Mouse (Mus musculus) stomach, postnatal 0 days (tissue): ENCODE data around the gene Zbtb9. TPM values are rescaled to one million over a fixed set of nuclear protein-coding genes. Genes with fewer than 3 reads are reported as not detected.

Experiments used
- ATAC-seq: fragments of 200-750 bp; cut with Nextera tagmentation; 2 replicates; pipeline ENCODE4 v1.8.0; 2017; ENCODE audit not compliant: low FRiP score, low TSS enrichment
- DNase-seq: peaks from one replicate; pipeline ENCODE4 v3.0.0-alpha.2; 2016; ENCODE audit warnings: low spot score
- H3K27ac ChIP-seq: fragments of 300-500 bp; sonication (generic); replicated peaks from 2 replicates; pipeline ENCODE4 v1.5.1; 2014; ENCODE audit warnings: mild to moderate bottlenecking, control low read depth
- H3K27me3 ChIP-seq: fragments of 300-500 bp; sonication (generic); 2 replicates; pipeline ENCODE4 v1.6.1; 2014; ENCODE audit warnings: low read length; ENCODE audit not compliant: control insufficient read depth, insufficient read depth
- H3K36me3 ChIP-seq: fragments of 300-500 bp; sonication (generic); 2 replicates; pipeline ENCODE4 v1.6.1; 2014; ENCODE audit warnings: low read length, mixed read lengths; ENCODE audit not compliant: control insufficient read depth, insufficient read depth
- H3K4me1 ChIP-seq: fragments of 300-500 bp; sonication (generic); replicated peaks from 2 replicates; pipeline ENCODE4 v1.6.1; 2014; ENCODE audit warnings: antibody characterized with exemption; ENCODE audit not compliant: control insufficient read depth, insufficient read depth
- H3K4me2 ChIP-seq: fragments of 300-500 bp; sonication (generic); replicated peaks from 2 replicates; pipeline ENCODE4 v1.6.1; 2014; ENCODE audit warnings: low read depth, mild to moderate bottlenecking, control low read depth, moderate library complexity
- H3K4me3 ChIP-seq: fragments of 300-500 bp; sonication (generic); 2 replicates; pipeline ENCODE4 v1.5.1; 2014; ENCODE audit warnings: low read depth, low read length, control low read depth
- H3K9ac ChIP-seq: fragments of 300-500 bp; sonication (generic); 2 replicates; pipeline ENCODE4 v1.6.1; 2014; ENCODE audit warnings: mild to moderate bottlenecking, low read length, control low read depth, mixed read lengths
- H3K9me3 ChIP-seq: fragments of 300-500 bp; sonication (generic); 2 replicates; pipeline ENCODE4 v1.6.1; 2016; ENCODE audit warnings: low read length; ENCODE audit not compliant: control insufficient read depth
- CTCF ChIP-seq: IDR thresholded peaks from 2 replicates; pipeline ENCODE4 v1.5.1; 2016; ENCODE audit warnings: antibody characterized with exemption, low read depth, mild to moderate bottlenecking, moderate library complexity
- EP300 ChIP-seq: optimal IDR thresholded peaks from 2 replicates; pipeline ENCODE3; 2016; ENCODE audit warnings: antibody characterized with exemption
- WGBS: fragments of 180-500 bp; shearing (Covaris S2); extraction: QIAGEN DNeasy Blood & Tissue Kit; methylation state at CpG from one replicate; pipeline ENCODE4 v1.1.7; 2014; 5-methylcytosine and 5-hydroxymethylcytosine counted together
- polyA plus RNA-seq: library from polyadenylated mRNA; unstranded; fragments of >200 nt; fragmentation: Nextera tagmentation; extraction: Ambion mirVana; gene quantifications from 2 replicates; pipeline ENCODE4 v1.2.1, GENCODE M21; 2015

Zbtb9 gene
- polyA plus RNA-seq, 1 experiment from 2014 or later, result 6.9 TPM

DNA sequence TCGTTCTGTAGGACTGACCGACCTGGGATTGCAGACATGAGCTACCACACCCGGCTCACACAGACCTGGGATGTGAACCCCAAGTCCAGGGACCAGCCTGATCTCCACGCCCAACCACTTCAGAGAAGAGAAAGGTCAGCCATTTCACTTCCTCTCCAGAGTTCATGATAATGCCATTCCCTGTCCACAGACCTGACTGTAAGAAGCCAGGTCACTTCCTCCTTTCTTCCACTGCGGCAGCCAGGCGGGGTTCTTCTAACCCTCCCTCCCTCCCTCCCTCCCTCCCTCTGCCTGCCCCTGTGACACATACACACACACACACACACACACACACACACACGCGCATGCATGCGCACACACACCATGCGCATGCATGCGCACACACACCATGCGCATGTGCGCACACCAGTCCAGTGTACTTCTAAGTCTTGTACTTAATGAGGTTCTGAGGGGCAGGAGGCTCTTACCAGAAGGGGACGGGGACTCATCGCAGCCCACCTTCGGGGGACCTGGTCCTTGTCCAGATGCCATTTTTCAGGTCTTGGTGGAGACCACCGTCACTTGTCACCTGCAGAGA is 52.4 kb downstream of the Zbtb9 start:
- Histone ChIP-seq H3K36me3 (peaks cover 15% of the 10 kb centered on the region), H3K9me3 (no peaks in the 10 kb centered on the region), H3K27me3 (no peaks in the 10 kb centered on the region), H3K27ac (peak overlapping the region; percentile 40; the same call in 1 of the 2 replicates), H3K4me1 (peaks cover 7% of the 10 kb centered on the region), H3K4me3 (no peak overlapping the region), H3K9ac (no peak overlapping the region), H3K4me2 (no peak overlapping the region)
- TF ChIP-seq CTCF, result no peak; the same call in 1 of the 2 replicates
- no peak for TF ChIP-seq EP300
- DNase-seq, result peak; percentile 62
- peak; percentile 58 for ATAC-seq
- WGBS, result 91% methylated on average over 16 of the region's 17 CpGs

GRCm38 (mm10) chr17:27025951-27026350 is 53.0 kb downstream of the Zbtb9 start:
- Histone ChIP-seq H3K4me3 (no peak overlapping the region), H3K36me3 (peaks cover 12% of the 10 kb centered on the region), H3K9ac (no peak overlapping the region), H3K9me3 (no peaks in the 10 kb centered on the region), H3K27ac (no peak overlapping the region), H3K27me3 (no peaks in the 10 kb centered on the region), H3K4me2 (no peak overlapping the region), H3K4me1 (peaks cover 7% of the 10 kb centered on the region)
- ATAC-seq, result no peak
- 87% methylated on average over 3 of the region's 3 CpGs for WGBS
- no peak for DNase-seq
- TF ChIP-seq EP300 (no peak), CTCF (no peak)

- peak; percentile 47 for DNase-seq
- Histone ChIP-seq H3K9ac (peak overlapping the region; percentile 81), H3K4me1 (peaks cover 7% of the 10 kb centered on the region), H3K4me2 (peak overlapping the region; percentile 65), H3K9me3 (no peaks in the 10 kb centered on the region), H3K4me3 (peak overlapping the region; percentile 62), H3K27ac (peak overlapping the region; percentile 79), H3K36me3 (peaks cover 6% of the 10 kb centered on the region; the same call in 1 of the 2 replicates), H3K27me3 (no peaks in the 10 kb centered on the region)
- WGBS, result 18% methylated on average over 12 of the region's 12 CpGs
- no peak for TF ChIP-seq EP300
- no peak for TF ChIP-seq CTCF
- peak; percentile 43 for ATAC-seq
Observed at GRCm38 (mm10) chr17:27027460-27028283, 54.7 kb downstream of the Zbtb9 start.

GRCm38 (mm10) chr17:27028284-27028795 is 55.4 kb downstream of the Zbtb9 start:
- Histone ChIP-seq H3K9ac (peak overlapping the region; percentile 81), H3K36me3 (peaks cover 4% of the 10 kb centered on the region; the same call in 1 of the 2 replicates), H3K4me3 (peak overlapping the region; percentile 62), H3K27me3 (no peaks in the 10 kb centered on the region), H3K4me2 (peak overlapping the region; percentile 65), H3K4me1 (peaks cover 7% of the 10 kb centered on the region), H3K9me3 (no peaks in the 10 kb centered on the region), H3K27ac (peak overlapping the region; percentile 79)
- TF ChIP-seq CTCF (peak; percentile 92), EP300 (peak; percentile 32)
- DNase-seq (peak; percentile 93), ATAC-seq (peak; percentile 77)
- WGBS, result under 1% methylated on average over 19 of the region's 19 CpGs

DNA sequence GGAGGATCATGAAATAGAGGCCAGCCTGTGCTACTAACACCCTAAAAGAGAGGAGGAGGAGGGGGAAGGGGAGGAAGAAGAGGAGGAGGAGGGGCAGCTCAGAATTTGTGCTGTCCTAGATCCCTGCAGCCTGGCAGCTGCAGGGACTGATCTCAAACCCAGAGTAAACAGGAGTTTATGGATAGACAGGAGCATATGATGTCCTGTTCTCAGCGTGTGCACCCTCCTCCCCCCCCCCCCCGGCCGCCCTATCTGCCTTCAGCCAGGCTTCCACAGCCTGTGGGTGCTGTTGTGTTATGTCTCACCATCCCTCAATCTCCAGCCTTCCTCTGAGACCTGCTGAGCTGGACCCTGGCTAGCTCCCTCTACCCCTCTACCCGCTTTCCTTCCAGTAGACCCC is 55.9 kb downstream of the Zbtb9 start, which contains the start of gene Bak1:
TSS of gene Bak1 (minus strand) at position 101 of the 400 bp plus-strand sequence.
- Histone ChIP-seq H3K9ac (peak within 1 kb of the TSS; percentile 81), H3K27ac (peak within 1 kb of the TSS; percentile 79), H3K4me3 (peak within 1 kb of the TSS; percentile 62), H3K27me3 (no peaks in the 10 kb centered on the region), H3K4me2 (peak within 1 kb of the TSS; percentile 65), H3K9me3 (no peaks in the 10 kb centered on the region), H3K4me1 (peaks cover 7% of the 10 kb centered on the region), H3K36me3 (peaks cover 4% of the 10 kb centered on the region; the same call in 1 of the 2 replicates)
- no peak for DNase-seq
- WGBS, result no CpG with 5 or more reads among the region's 4 CpGs
- ATAC-seq, result no peak
- TF ChIP-seq EP300 (no peak), CTCF (no peak)
